Mouse (Mus musculus): ENCODE results near the gene Grk1. TPM values are rescaled to one million over a fixed set of nuclear protein-coding genes. Genes with fewer than 3 reads are reported as not detected.

Gene Grk1
- total and polyA plus RNA-seq, 3 experiments, result not detected

DNA sequence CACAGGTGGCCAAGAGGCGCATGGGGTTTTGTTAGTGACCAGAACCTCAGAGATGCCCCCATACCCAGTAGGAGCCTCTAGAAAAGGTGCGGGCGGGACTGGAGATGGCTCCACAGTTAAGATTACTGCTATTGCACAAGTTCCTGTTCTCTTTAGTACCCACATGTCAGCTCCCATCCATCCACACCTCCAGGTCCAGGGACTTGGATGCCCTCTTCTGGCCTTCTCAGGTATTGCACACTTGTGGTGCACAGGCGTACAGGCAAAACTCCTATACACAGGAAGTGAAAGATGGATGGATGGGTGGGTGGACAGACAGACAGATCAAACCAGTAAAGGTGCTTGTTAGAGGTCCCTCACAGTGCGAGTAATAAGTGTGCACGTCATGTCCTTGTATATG is 43.0 kb upstream of the Grk1 start:
- in situ Hi-C loops (cut with MboI; ENCODE audit: low pct_ligation_motif_present, low pct_unique_long_range_greater_than_20kb, low sequenced_read_pairs), result no loop called here
- no peaks in the 10 kb centered on the region for H3K27me3 ChIP-seq (replicated peaks)
- peaks cover 0 to 6% of the 10 kb centered on the region in 2 experiments; a peak in 2 of 4 replicates for H3K4me1 ChIP-seq (ENCODE audit: control insufficient read depth in 1 of 2, insufficient read depth in 2 of 2)
- H3K4me3 ChIP-seq (replicated peaks in 1 of 3; ENCODE audit: low read depth in 2 of 3, low read length in 2 of 3, poor library complexity in 1 of 3), result no peak overlapping the region
- no peak overlapping the region for H3K9ac ChIP-seq (ENCODE audit: insufficient read depth, low read depth)
- dilution Hi-C loops (cut with MboI; ENCODE audit: extremely low pct_ligation_motif_present, extremely low pct_unique_long_range_greater_than_20kb, low sequenced_read_pairs), result no loop called here
- H3K27ac ChIP-seq (ENCODE audit: insufficient read depth, low read depth), result no peak overlapping the region
- H3K4me2 ChIP-seq (ENCODE audit: insufficient read depth, low read depth, poor library complexity, severe bottlenecking), result no peak overlapping the region
- DNase-seq (ENCODE audit: extremely low read depth), result peak; percentile 42
- H3K9me3 ChIP-seq (replicated peaks; ENCODE audit: low read length), result peaks cover 15% of the 10 kb centered on the region
- TF ChIP-seq ETS1 (conservative IDR thresholded peaks at IDR 0.05; ENCODE audit: low read depth, low read length) (no peak), SIN3A (IDR thresholded peaks at IDR 0.05; ENCODE audit: low read length) (no peak), ZC3H11A (IDR thresholded peaks at IDR 0.05; ENCODE audit: low read depth, low read length) (no peak), CTCF (conservative IDR thresholded peaks at IDR 0.05 in 1 of 2, IDR thresholded peaks at IDR 0.05 in 1 of 2; ENCODE audit: low read depth in 2 of 2, low read length in 2 of 2) (peak; percentile 33 to 57; a peak in 3 of 4 replicates), POLR2AphosphoS2 (IDR thresholded peaks at IDR 0.05; ENCODE audit: low read depth, low read length) (no peak), RCOR1 (conservative IDR thresholded peaks at IDR 0.05; ENCODE audit: low read depth, low read length) (no peak), E2F4 (IDR thresholded peaks at IDR 0.05; ENCODE audit: insufficient replicate concordance, low read depth, low read length) (no peak), CHD1 (IDR thresholded peaks at IDR 0.05; ENCODE audit: low read depth, low read length) (no peak)
- H3K79me2 ChIP-seq (replicated peaks; ENCODE audit: control insufficient read depth, extremely low read depth, insufficient read depth, poor library complexity, severe bottlenecking), result peaks cover 80% of the 10 kb centered on the region
- peaks cover 89 to 99% of the 10 kb centered on the region in 2 experiments for H3K36me3 ChIP-seq (replicated peaks in 1 of 2; ENCODE audit: control insufficient read depth in 1 of 2, insufficient read depth in 1 of 2, low read length in 1 of 2)

DNA sequence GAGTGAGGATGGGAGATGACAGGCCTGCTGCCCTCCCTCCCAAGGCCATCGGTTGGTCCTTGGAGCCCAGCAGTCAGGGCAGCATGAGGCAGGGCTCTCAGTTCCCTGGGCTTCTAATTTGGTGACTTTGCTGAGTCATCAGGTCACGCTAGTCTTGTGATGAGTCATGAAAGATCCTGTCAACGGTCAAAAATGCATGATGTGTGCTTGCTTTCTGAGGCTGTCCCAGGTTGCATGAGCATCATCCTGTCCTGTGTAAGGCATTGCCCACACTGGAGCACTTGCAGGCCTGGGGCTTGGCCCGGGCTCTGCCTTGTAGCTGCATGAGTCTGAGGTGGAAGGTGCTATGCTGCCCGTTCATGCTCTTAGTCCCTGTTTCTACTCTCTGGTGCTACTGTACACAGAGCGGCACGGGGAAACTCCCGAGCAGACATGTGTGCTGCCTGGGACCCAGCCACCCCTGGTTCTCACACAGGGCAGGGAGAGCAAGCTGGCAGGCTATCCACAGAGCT is 31.7 kb upstream of the Grk1 start:
- in situ Hi-C loops (cut with MboI; ENCODE audit: low pct_ligation_motif_present, low pct_unique_long_range_greater_than_20kb, low sequenced_read_pairs), result no loop called here
- Histone ChIP-seq H3K4me3 (replicated peaks in 1 of 3; ENCODE audit: low read depth in 2 of 3, low read length in 2 of 3, poor library complexity in 1 of 3) (no peak overlapping the region), H3K79me2 (replicated peaks; ENCODE audit: control insufficient read depth, extremely low read depth, insufficient read depth, poor library complexity, severe bottlenecking) (peaks cover 11% of the 10 kb centered on the region), H3K27me3 (replicated peaks) (no peaks in the 10 kb centered on the region), H3K4me1 (ENCODE audit: control insufficient read depth in 1 of 2, insufficient read depth in 2 of 2) (peaks cover 28 to 58% of the 10 kb centered on the region in 2 experiments), H3K36me3 (replicated peaks in 1 of 2; ENCODE audit: control insufficient read depth in 1 of 2, insufficient read depth in 1 of 2, low read length in 1 of 2) (peaks cover 77 to 90% of the 10 kb centered on the region in 2 experiments), H3K4me2 (ENCODE audit: insufficient read depth, low read depth, poor library complexity, severe bottlenecking) (peak overlapping the region; percentile 52), H3K9ac (ENCODE audit: insufficient read depth, low read depth) (no peak overlapping the region), H3K9me3 (replicated peaks; ENCODE audit: low read length) (no peaks in the 10 kb centered on the region), H3K27ac (ENCODE audit: insufficient read depth, low read depth) (peak overlapping the region; percentile 94)
- dilution Hi-C loops (cut with MboI; ENCODE audit: extremely low pct_ligation_motif_present, extremely low pct_unique_long_range_greater_than_20kb, low sequenced_read_pairs), result no loop called here
- DNase-seq (ENCODE audit: extremely low read depth), result peak; percentile 87
- TF ChIP-seq CHD1 (IDR thresholded peaks at IDR 0.05; ENCODE audit: low read depth, low read length) (peak; percentile 76; the same call in 1 of the 2 replicates), MYC (IDR thresholded peaks at IDR 0.05; ENCODE audit: low read depth, low read length) (peak; percentile 76; the same call in 1 of the 2 replicates), ZC3H11A (IDR thresholded peaks at IDR 0.05; ENCODE audit: low read depth, low read length) (no peak), EP300 (IDR thresholded peaks at IDR 0.05; ENCODE audit: low read length) (peak; percentile 87), IRF4 (IDR thresholded peaks at IDR 0.05; ENCODE audit: low read depth, low read length) (peak; percentile 93), ETS1 (conservative IDR thresholded peaks at IDR 0.05; ENCODE audit: low read depth, low read length) (peak; percentile 94), ZKSCAN1 (IDR thresholded peaks at IDR 0.05; ENCODE audit: borderline replicate concordance, low read depth, low read length) (no peak), SMC3 (IDR thresholded peaks at IDR 0.05; ENCODE audit: low read depth, low read length) (no peak), MAFK (IDR thresholded peaks at IDR 0.05; ENCODE audit: insufficient replicate concordance, low read length) (peak; percentile 99), MAZ (IDR thresholded peaks at IDR 0.05; ENCODE audit: low read depth, low read length) (no peak), MAX (IDR thresholded peaks at IDR 0.05; ENCODE audit: low read length) (peak; percentile 59; the same call in 1 of the 2 replicates), NRF1 (IDR thresholded peaks at IDR 0.05; ENCODE audit: low read depth, low read length) (0 out of 2 replicates have a peak, but pooled peaks have one; percentile 26), GABPA (IDR thresholded peaks at IDR 0.05; ENCODE audit: insufficient replicate concordance, low read depth, low read length) (no peak), BHLHE40 (IDR thresholded peaks at IDR 0.05; ENCODE audit: low read depth, low read length) (peak; percentile 95), CTCF (conservative IDR thresholded peaks at IDR 0.05 in 1 of 2, IDR thresholded peaks at IDR 0.05 in 1 of 2; ENCODE audit: low read depth in 2 of 2, low read length in 2 of 2) (no peak), SIN3A (IDR thresholded peaks at IDR 0.05; ENCODE audit: low read length) (peak; percentile 83), TCF12 (IDR thresholded peaks at IDR 0.05; ENCODE audit: low read depth, low read length) (no peak), HCFC1 (IDR thresholded peaks at IDR 0.05; ENCODE audit: low read depth, low read length) (no peak), POLR2A (IDR thresholded peaks at IDR 0.05; ENCODE audit: low read depth, low read length) (no peak), JUND (conservative IDR thresholded peaks at IDR 0.05; ENCODE audit: low read depth, low read length) (peak; percentile 89), ZMIZ1 (IDR thresholded peaks at IDR 0.05; ENCODE audit: low read depth, low read length) (no peak), CHD2 (IDR thresholded peaks at IDR 0.05; ENCODE audit: low read length) (no peak), RCOR1 (conservative IDR thresholded peaks at IDR 0.05; ENCODE audit: low read depth, low read length) (0 out of 2 replicates have a peak, but pooled peaks have one; percentile 41), ELF1 (IDR thresholded peaks at IDR 0.05; ENCODE audit: low read depth, low read length) (no peak), MXI1 (IDR thresholded peaks at IDR 0.05; ENCODE audit: low read depth, low read length) (peak; percentile 87), MEF2A (IDR thresholded peaks at IDR 0.05; ENCODE audit: borderline replicate concordance, low read depth, low read length) (peak; percentile 95), USF1 (IDR thresholded peaks at IDR 0.05; ENCODE audit: low read depth, low read length) (no peak), TBP (conservative IDR thresholded peaks at IDR 0.05; ENCODE audit: low read depth, low read length) (peak; percentile 64; the same call in 1 of the 2 replicates), UBTF (IDR thresholded peaks at IDR 0.05; ENCODE audit: low read depth, low read length) (peak; percentile 91), E2F4 (IDR thresholded peaks at IDR 0.05; ENCODE audit: insufficient replicate concordance, low read depth, low read length) (no peak)
